Mouse (Mus musculus) CD8-positive naive resting alpha-beta T cell, adult 57 days (primary cell): ENCODE measurements around the gene Pdha2. TPM values are rescaled to one million over a fixed set of nuclear protein-coding genes. Genes with fewer than 3 reads are reported as not detected.

Experiments used
- total RNA-seq: library from RNA; stranded (reverse); gene quantifications from one replicate; pipeline ENCODE4 v1.2.4, GENCODE M21; 2023

The Pdha2 gene
- not detected for total RNA-seq

DNA sequence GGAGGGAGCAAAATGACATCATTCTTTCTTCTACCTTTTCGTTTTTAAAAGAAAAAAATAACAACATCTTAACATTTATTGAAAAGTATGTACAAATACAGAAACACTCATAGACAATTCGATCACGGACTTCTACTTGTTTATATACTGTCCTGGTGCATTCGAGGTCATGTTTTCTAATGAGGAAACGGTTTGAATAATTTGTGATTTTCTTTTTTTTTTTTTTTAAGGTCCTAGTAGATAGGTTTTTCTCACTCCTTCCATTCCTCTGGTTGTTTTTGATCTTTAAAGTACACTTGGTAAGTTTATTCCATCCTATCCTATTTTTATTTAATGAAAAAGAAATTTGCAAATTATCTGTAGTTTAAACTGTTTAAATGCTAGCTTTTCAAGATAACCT, at the start of gene Pdha2:
Gene Pdha2 (minus strand): TSS at position 101 of the 400 bp plus-strand sequence.

